Mouse (Mus musculus) myocyte (in vitro differentiated cells): ENCODE data around the gene Slc17a6.

ENCODE experiments used
- E2F4 ChIP-seq: IDR thresholded peaks from one replicate; pipeline ENCODE4 v1.6.1; 2011; ENCODE audit warnings: mild to moderate bottlenecking, control low read depth, moderate library complexity; ENCODE audit not compliant: insufficient read depth
- POLR2A ChIP-seq: IDR thresholded peaks from one replicate; pipeline ENCODE4 v1.6.1; 2011; ENCODE audit warnings: low read depth, mild to moderate bottlenecking, control low read depth, moderate library complexity; ENCODE audit not compliant: insufficient read length
- TCF12 ChIP-seq: IDR thresholded peaks from one replicate; pipeline ENCODE4 v1.6.1; 2011; ENCODE audit warnings: mild to moderate bottlenecking, control low read depth; ENCODE audit not compliant: poor library complexity, insufficient read depth, severe bottlenecking
- USF1 ChIP-seq: IDR thresholded peaks from one replicate; pipeline ENCODE4 v1.6.1; 2011; ENCODE audit warnings: low read depth, mild to moderate bottlenecking, control low read depth, moderate library complexity

DNA sequence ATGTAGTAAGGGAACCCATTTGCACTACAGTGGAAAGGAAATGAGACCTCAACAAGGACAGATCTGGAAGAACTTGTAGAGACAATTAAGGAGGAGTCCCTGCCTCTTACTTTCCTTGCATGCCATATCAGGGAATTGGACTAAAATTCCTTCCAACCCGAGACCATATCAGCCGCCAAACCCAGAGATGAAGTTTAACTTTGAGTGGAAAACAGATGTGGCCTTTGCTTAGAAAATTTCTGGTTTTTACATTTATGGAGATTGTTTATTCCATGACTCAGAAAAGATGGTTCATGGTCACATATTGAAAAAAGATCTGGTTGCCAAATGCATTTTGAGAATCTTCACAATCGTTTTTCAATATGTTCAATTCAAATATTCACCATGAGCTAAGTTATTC is 87.7 kb downstream of the Slc17a6 start:
- TF ChIP-seq E2F4 (no peak), USF1 (no peak), TCF12 (no peak), POLR2A (no peak)
